Mouse (Mus musculus) lung, embryonic 14.5 days (tissue): ENCODE data around the gene Mamdc4. TPM values are rescaled to one million over a fixed set of nuclear protein-coding genes. Genes with fewer than 3 reads are reported as not detected.
A peak's percentile ranks its signal among the peaks of the same experiment; 100 is the strongest.

Experiments
- ATAC-seq: fragments of 200-750 bp; cut with Nextera tagmentation; 2 replicates; pipeline ENCODE4 v1.8.0; 2017; ENCODE audit warnings: mild to moderate bottlenecking, moderate TSS enrichment, moderate library complexity; ENCODE audit not compliant: insufficient read depth
- DNase-seq: peaks from one replicate; pipeline ENCODE4 v3.0.0-alpha.2; 2015
- H3K27ac ChIP-seq: fragments of 300-500 bp; sonication (generic); 2 replicates; pipeline ENCODE4 v1.5.1; 2014; ENCODE audit warnings: low read depth, mild to moderate bottlenecking, moderate library complexity
- H3K27me3 ChIP-seq: fragments of 300-500 bp; sonication (generic); 2 replicates; pipeline ENCODE4 v1.6.1; 2014; ENCODE audit warnings: low read length, control low read depth; ENCODE audit not compliant: insufficient read depth
- H3K36me3 ChIP-seq: fragments of 300-500 bp; sonication (generic); 2 replicates; pipeline ENCODE4 v1.6.1; 2014; ENCODE audit warnings: control low read depth; ENCODE audit not compliant: insufficient read depth
- H3K4me1 ChIP-seq: fragments of 300-500 bp; sonication (generic); 2 replicates; pipeline ENCODE4 v1.6.1; 2014; ENCODE audit warnings: antibody characterized with exemption, control low read depth; ENCODE audit not compliant: insufficient read depth
- H3K4me2 ChIP-seq: fragments of 300-500 bp; sonication (generic); 2 replicates; pipeline ENCODE4 v1.6.1; 2014; ENCODE audit warnings: mild to moderate bottlenecking
- H3K4me3 ChIP-seq: fragments of 300-500 bp; sonication (generic); 2 replicates; pipeline ENCODE4 v1.5.1; 2014; ENCODE audit warnings: low read depth, low read length
- H3K9ac ChIP-seq: fragments of 300-500 bp; sonication (generic); 2 replicates; pipeline ENCODE4 v1.6.1; 2014
- H3K9me3 ChIP-seq: fragments of 300-500 bp; sonication (generic); 2 replicates; pipeline ENCODE4 v1.6.1; 2016; ENCODE audit warnings: low read depth, low read length, control low read depth
- CTCF ChIP-seq: IDR thresholded peaks from 2 replicates; pipeline ENCODE4 v1.5.1; 2016; ENCODE audit warnings: antibody characterized with exemption, low read depth
- WGBS: fragments of 180-500 bp; shearing (Covaris S2); extraction: QIAGEN DNeasy Blood & Tissue Kit; methylation state at CpG from one replicate; pipeline ENCODE4 v1.1.7; 2014; 5-methylcytosine and 5-hydroxymethylcytosine counted together
- polyA plus RNA-seq: library from polyadenylated mRNA; unstranded; fragments of >200 nt; fragmentation: Nextera tagmentation; extraction: Ambion mirVana; gene quantifications from 2 replicates; pipeline ENCODE4 v1.2.1, GENCODE M21; 2014

Gene Mamdc4
- polyA plus RNA-seq, 1 experiment from 2014 or later = 2.2 TPM

- Histone ChIP-seq H3K4me3 (peak overlapping the region; percentile 100), H3K27ac (peak overlapping the region; percentile 69), H3K9ac (peak overlapping the region; percentile 98), H3K9me3 (no peaks in the 10 kb centered on the region), H3K27me3 (no peaks in the 10 kb centered on the region), H3K4me2 (peak overlapping the region; percentile 77), H3K36me3 (peaks cover 6% of the 10 kb centered on the region), H3K4me1 (peaks cover 13% of the 10 kb centered on the region)
- 50% methylated on average over 10 of the region's 10 CpGs for WGBS
- ATAC-seq = no peak
- no peak for TF ChIP-seq CTCF
- no peak for DNase-seq
Observed at GRCm38 (mm10) chr2:25608671-25609070, 34.0 kb upstream of the Mamdc4 start.

GRCm38 (mm10) chr2:25607761-25608622 is 33.3 kb upstream of the Mamdc4 start, which contains the start of gene Rabl6:
Gene Rabl6 (minus strand): TSS chr2:25608521.
- Histone ChIP-seq H3K4me3 (peak within 1 kb of the TSS; percentile 100), H3K36me3 (peaks cover 6% of the 10 kb centered on the region), H3K4me2 (peak within 1 kb of the TSS; percentile 77), H3K27ac (peak within 1 kb of the TSS; percentile 96), H3K9ac (peak within 1 kb of the TSS; percentile 98), H3K27me3 (no peaks in the 10 kb centered on the region), H3K9me3 (no peaks in the 10 kb centered on the region), H3K4me1 (peaks cover 13% of the 10 kb centered on the region)
- ATAC-seq (peak; percentile 91), DNase-seq (peak; percentile 96)
- no peak for TF ChIP-seq CTCF
- WGBS = under 1% methylated on average over 80 of the region's 80 CpGs

- Histone ChIP-seq H3K9ac (no peak overlapping the region), H3K36me3 (peaks cover 60% of the 10 kb centered on the region), H3K4me3 (no peak overlapping the region), H3K4me2 (no peak overlapping the region), H3K9me3 (no peaks in the 10 kb centered on the region), H3K27me3 (no peaks in the 10 kb centered on the region), H3K4me1 (peaks cover 7% of the 10 kb centered on the region), H3K27ac (no peak overlapping the region)
- ATAC-seq (no peak), DNase-seq (no peak)
- TF ChIP-seq CTCF = no peak
- WGBS = 95% methylated on average over 5 of the region's 5 CpGs
Observed at GRCm38 (mm10) chr2:25602526-25602925, 27.9 kb upstream of the Mamdc4 start.

GRCm38 (mm10) chr2:25600037-25600436 is 25.4 kb upstream of the Mamdc4 start:
- DNase-seq (no peak), ATAC-seq (no peak)
- no peak overlapping the region for H3K4me3 ChIP-seq
- no peaks in the 10 kb centered on the region for H3K4me1 ChIP-seq
- peaks cover 85% of the 10 kb centered on the region for H3K36me3 ChIP-seq
- no peak overlapping the region for H3K27ac ChIP-seq
- no peak for TF ChIP-seq CTCF
- H3K9ac ChIP-seq = no peak overlapping the region
- 73% methylated on average over 2 of the region's 2 CpGs for WGBS
- no peaks in the 10 kb centered on the region for H3K9me3 ChIP-seq
- H3K4me2 ChIP-seq = no peak overlapping the region
- no peaks in the 10 kb centered on the region for H3K27me3 ChIP-seq

DNA sequence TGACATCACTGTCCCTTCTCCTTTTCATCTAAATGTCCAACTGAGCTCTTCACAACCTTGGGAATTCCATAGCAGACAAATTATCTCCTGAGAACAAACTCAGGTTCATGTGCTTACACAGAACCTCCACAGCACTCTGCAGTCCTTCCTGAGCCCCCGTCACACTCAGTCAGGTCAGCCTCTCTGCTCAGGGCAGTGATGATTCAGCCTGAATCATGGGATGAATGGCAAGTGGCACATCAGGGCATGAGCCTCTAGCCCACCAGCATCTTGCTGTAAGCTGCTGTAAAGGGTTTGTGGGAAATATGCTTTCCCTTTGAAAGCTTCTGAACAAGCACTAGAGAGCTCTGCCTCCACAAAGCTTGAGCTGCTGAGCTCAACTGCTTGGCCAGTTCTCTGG is 24.1 kb upstream of the Mamdc4 start:
- no peak for TF ChIP-seq CTCF
- no peak overlapping the region for H3K27ac ChIP-seq
- no peak overlapping the region for H3K4me2 ChIP-seq
- WGBS = 81% methylated on average over 1 of the region's 1 CpGs
- ATAC-seq (no peak), DNase-seq (no peak)
- no peaks in the 10 kb centered on the region for H3K4me1 ChIP-seq
- no peak overlapping the region for H3K9ac ChIP-seq
- no peak overlapping the region for H3K4me3 ChIP-seq
- H3K36me3 ChIP-seq = peaks cover 86% of the 10 kb centered on the region
- no peaks in the 10 kb centered on the region for H3K27me3 ChIP-seq
- no peaks in the 10 kb centered on the region for H3K9me3 ChIP-seq

DNA sequence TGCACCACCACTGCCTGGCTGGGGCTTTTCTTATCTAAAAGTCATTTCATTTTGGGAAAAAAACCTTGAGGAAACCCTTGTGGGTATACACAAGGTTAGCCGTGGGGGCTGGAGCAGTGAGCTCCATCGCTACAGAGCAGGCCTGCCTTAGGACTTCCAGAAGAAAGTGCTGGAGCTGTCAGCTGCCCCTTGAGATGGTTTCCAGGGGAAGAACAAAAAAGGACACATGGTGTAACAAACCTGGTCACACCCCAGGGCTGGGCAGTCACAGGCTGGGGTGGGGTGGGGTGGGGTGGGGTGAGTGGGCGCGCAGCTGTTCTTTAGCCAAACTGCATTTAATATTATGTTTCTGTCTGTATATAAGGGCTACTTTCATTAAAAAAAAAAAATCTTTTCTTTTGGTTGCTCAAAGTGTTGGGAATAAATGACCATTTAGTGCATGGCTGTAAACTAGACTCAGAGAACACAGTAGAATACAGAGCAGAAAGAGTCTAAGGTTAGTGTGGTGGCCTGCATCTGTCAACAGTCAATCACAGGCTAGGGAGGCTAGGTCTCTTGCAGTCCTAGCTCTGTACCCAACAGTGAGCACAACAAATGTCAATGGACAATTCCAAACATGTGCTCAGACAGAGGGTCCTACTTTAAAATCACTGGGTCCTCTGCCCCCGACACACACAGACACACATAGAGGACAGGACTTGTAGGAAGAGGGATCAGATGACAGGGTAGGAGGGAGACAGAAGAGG is 22.3 kb upstream of the Mamdc4 start:
- no peaks in the 10 kb centered on the region for H3K9me3 ChIP-seq
- H3K36me3 ChIP-seq = peaks cover 95% of the 10 kb centered on the region
- no peaks in the 10 kb centered on the region for H3K27me3 ChIP-seq
- TF ChIP-seq CTCF = no peak
- ATAC-seq (no peak), DNase-seq (no peak)
- H3K4me3 ChIP-seq = no peak overlapping the region
- H3K4me1 ChIP-seq = no peaks in the 10 kb centered on the region
- no peak overlapping the region for H3K9ac ChIP-seq
- 93% methylated on average over 5 of the region's 5 CpGs for WGBS
- H3K4me2 ChIP-seq = no peak overlapping the region
- H3K27ac ChIP-seq = no peak overlapping the region

DNA sequence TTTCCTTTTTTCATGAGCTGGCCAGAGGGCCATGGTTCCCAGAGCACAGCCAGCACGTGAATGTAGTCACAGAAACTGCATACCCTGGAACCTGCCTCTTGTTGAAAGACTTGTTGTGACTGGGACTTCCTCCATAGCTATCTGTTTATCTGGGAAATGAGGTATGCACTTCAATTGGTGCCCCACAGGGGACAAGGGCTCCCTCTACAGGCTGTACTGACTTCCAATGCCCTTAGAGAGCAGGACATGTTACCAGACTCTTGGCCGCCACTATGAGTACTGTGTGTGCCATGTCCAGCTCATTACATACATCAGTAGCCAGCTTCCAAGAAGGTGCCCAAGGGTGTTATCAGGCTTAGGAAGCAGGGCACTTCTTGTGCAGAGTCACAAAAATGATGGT is 17.2 kb upstream of the Mamdc4 start:
- no peak for ATAC-seq
- 77% methylated on average over 2 of the region's 2 CpGs for WGBS

More for the DNA sequence above, 17.2 kb upstream of the Mamdc4 start:
- H3K4me2 ChIP-seq = no peak overlapping the region
- H3K4me1 ChIP-seq = no peaks in the 10 kb centered on the region
- no peak overlapping the region for H3K27ac ChIP-seq
- TF ChIP-seq CTCF = peak; percentile 40; the same call in 1 of the 2 replicates
- no peaks in the 10 kb centered on the region for H3K27me3 ChIP-seq
- no peaks in the 10 kb centered on the region for H3K9me3 ChIP-seq
- H3K36me3 ChIP-seq = peaks cover 91% of the 10 kb centered on the region
- H3K4me3 ChIP-seq = no peak overlapping the region
- H3K9ac ChIP-seq = no peak overlapping the region
- DNase-seq = peak; percentile 28
